Mouse (Mus musculus): Measurements from ENCODE around the gene Dnah6. TPM values are rescaled to one million over a fixed set of nuclear protein-coding genes. Genes with fewer than 3 reads are reported as not detected.

Gene Dnah6
- total and polyA plus RNA-seq, 3 experiments, result under 0.01 to 0.06 (median 0.04) TPM

DNA sequence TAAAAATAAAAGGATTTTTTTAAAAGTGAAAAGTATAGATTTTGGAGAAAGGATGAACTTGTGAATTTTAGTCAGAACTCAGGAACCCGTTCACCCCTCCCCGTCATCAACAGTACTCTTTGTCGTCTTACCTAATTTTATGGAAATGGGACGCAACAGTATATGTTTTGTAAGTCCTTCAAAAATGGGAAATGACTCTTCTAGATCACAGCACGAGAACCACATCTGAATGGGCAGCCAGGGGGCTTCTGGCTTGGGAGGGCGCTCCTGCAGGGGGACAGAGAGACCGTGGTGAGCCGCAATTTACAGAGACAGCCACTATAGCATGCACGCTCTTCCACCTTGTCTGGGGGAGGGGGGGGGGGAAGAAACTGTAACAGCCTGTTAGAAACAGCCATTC lies 167.9 kb downstream of the Dnah6 start:
- dilution Hi-C loops (cut with MboI; ENCODE audit: extremely low pct_ligation_motif_present, extremely low pct_unique_long_range_greater_than_20kb, low sequenced_read_pairs), result no loop called here
- no peak for DNase-seq (ENCODE audit: extremely low read depth)
- H3K9me3 ChIP-seq (replicated peaks; ENCODE audit: low read length), result peaks cover 14% of the 10 kb centered on the region
- no peak overlapping the region for H3K27ac ChIP-seq (ENCODE audit: insufficient read depth, low read depth)
- H3K79me2 ChIP-seq (replicated peaks; ENCODE audit: control insufficient read depth, extremely low read depth, insufficient read depth, poor library complexity, severe bottlenecking), result no peaks in the 10 kb centered on the region
- no peaks in the 10 kb centered on the region for H3K4me1 ChIP-seq (ENCODE audit: control insufficient read depth in 1 of 2, insufficient read depth in 2 of 2)
- in situ Hi-C loops (cut with MboI; ENCODE audit: low pct_ligation_motif_present, low pct_unique_long_range_greater_than_20kb, low sequenced_read_pairs), result no loop called here
- no peak overlapping the region for H3K4me3 ChIP-seq (replicated peaks in 1 of 3; ENCODE audit: low read depth in 2 of 3, low read length in 2 of 3, poor library complexity in 1 of 3)
- H3K36me3 ChIP-seq (replicated peaks in 1 of 2; ENCODE audit: control insufficient read depth in 1 of 2, insufficient read depth in 1 of 2, low read length in 1 of 2), result no peaks in the 10 kb centered on the region
- H3K4me2 ChIP-seq (ENCODE audit: insufficient read depth, low read depth, poor library complexity, severe bottlenecking), result no peak overlapping the region
- no peak overlapping the region for H3K9ac ChIP-seq (ENCODE audit: insufficient read depth, low read depth)
- TF ChIP-seq RCOR1 (conservative IDR thresholded peaks at IDR 0.05; ENCODE audit: low read depth, low read length) (no peak), ZC3H11A (IDR thresholded peaks at IDR 0.05; ENCODE audit: low read depth, low read length) (no peak), NRF1 (IDR thresholded peaks at IDR 0.05; ENCODE audit: low read depth, low read length) (no peak), MEF2A (IDR thresholded peaks at IDR 0.05; ENCODE audit: borderline replicate concordance, low read depth, low read length) (no peak), JUND (conservative IDR thresholded peaks at IDR 0.05; ENCODE audit: low read depth, low read length) (no peak), UBTF (IDR thresholded peaks at IDR 0.05; ENCODE audit: low read depth, low read length) (no peak), CTCF (conservative IDR thresholded peaks at IDR 0.05 in 1 of 2, IDR thresholded peaks at IDR 0.05 in 1 of 2; ENCODE audit: low read depth in 2 of 2, low read length in 2 of 2) (no peak), RAD21 (IDR thresholded peaks at IDR 0.05; ENCODE audit: low read depth, low read length) (no peak), CHD2 (IDR thresholded peaks at IDR 0.05; ENCODE audit: low read length) (no peak), POLR2AphosphoS2 (IDR thresholded peaks at IDR 0.05; ENCODE audit: low read depth, low read length) (no peak), GABPA (IDR thresholded peaks at IDR 0.05; ENCODE audit: insufficient replicate concordance, low read depth, low read length) (no peak), ZMIZ1 (IDR thresholded peaks at IDR 0.05; ENCODE audit: low read depth, low read length) (no peak), ETS1 (conservative IDR thresholded peaks at IDR 0.05; ENCODE audit: low read depth, low read length) (no peak), MYC (IDR thresholded peaks at IDR 0.05; ENCODE audit: low read depth, low read length) (no peak), MAFK (IDR thresholded peaks at IDR 0.05; ENCODE audit: insufficient replicate concordance, low read length) (no peak), ELF1 (IDR thresholded peaks at IDR 0.05; ENCODE audit: low read depth, low read length) (no peak), TCF12 (IDR thresholded peaks at IDR 0.05; ENCODE audit: low read depth, low read length) (no peak)
- H3K27me3 ChIP-seq (replicated peaks), result no peaks in the 10 kb centered on the region

DNA sequence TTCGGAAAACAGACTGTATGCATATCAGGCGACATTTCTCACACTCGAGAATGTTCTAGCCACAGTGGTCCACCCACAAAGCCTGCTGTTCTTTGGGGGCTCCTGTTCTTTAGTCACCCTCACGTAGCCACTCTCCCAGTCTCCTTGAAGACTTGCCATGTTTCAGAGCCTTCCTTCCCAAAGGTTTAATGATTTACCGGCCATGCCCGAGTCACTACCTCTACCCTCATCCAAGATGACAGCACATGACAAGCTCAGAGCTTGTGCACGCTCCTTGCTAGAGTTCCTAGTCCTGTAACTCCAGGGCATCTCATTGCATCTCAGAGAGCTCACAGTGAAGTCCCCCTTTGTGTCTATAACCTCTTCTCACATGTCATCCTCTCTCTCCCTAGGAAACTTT lies 174.2 kb downstream of the Dnah6 start:
- Histone ChIP-seq H3K9ac (ENCODE audit: insufficient read depth, low read depth) (no peak overlapping the region), H3K36me3 (replicated peaks in 1 of 2; ENCODE audit: control insufficient read depth in 1 of 2, insufficient read depth in 1 of 2, low read length in 1 of 2) (no peaks in the 10 kb centered on the region), H3K79me2 (replicated peaks; ENCODE audit: control insufficient read depth, extremely low read depth, insufficient read depth, poor library complexity, severe bottlenecking) (no peaks in the 10 kb centered on the region), H3K27me3 (replicated peaks) (no peaks in the 10 kb centered on the region), H3K4me3 (replicated peaks in 1 of 3; ENCODE audit: low read depth in 2 of 3, low read length in 2 of 3, poor library complexity in 1 of 3) (no peak overlapping the region), H3K27ac (ENCODE audit: insufficient read depth, low read depth) (no peak overlapping the region), H3K9me3 (replicated peaks; ENCODE audit: low read length) (no peaks in the 10 kb centered on the region), H3K4me1 (ENCODE audit: control insufficient read depth in 1 of 2, insufficient read depth in 2 of 2) (peaks cover 8 to 9% of the 10 kb centered on the region in 2 experiments; a peak in 2 of 4 replicates), H3K4me2 (ENCODE audit: insufficient read depth, low read depth, poor library complexity, severe bottlenecking) (no peak overlapping the region)
- dilution Hi-C loops (cut with MboI; ENCODE audit: extremely low pct_ligation_motif_present, extremely low pct_unique_long_range_greater_than_20kb, low sequenced_read_pairs), result no loop called here
- in situ Hi-C loops (cut with MboI; ENCODE audit: low pct_ligation_motif_present, low pct_unique_long_range_greater_than_20kb, low sequenced_read_pairs), result no loop called here
- TF ChIP-seq ZC3H11A (IDR thresholded peaks at IDR 0.05; ENCODE audit: low read depth, low read length), result no peak
- TF ChIP-seq NELFE (IDR thresholded peaks at IDR 0.05; ENCODE audit: low read depth, low read length), result no peak
- no peak for TF ChIP-seq MXI1 (IDR thresholded peaks at IDR 0.05; ENCODE audit: low read depth, low read length)
- no peak for TF ChIP-seq HCFC1 (IDR thresholded peaks at IDR 0.05; ENCODE audit: low read depth, low read length)
- TF ChIP-seq TCF12 (IDR thresholded peaks at IDR 0.05; ENCODE audit: low read depth, low read length), result no peak
- no peak for TF ChIP-seq USF1 (IDR thresholded peaks at IDR 0.05; ENCODE audit: low read depth, low read length)
- TF ChIP-seq KAT2A (IDR thresholded peaks at IDR 0.05; ENCODE audit: insufficient replicate concordance, low read length), result no peak
- TF ChIP-seq NRF1 (IDR thresholded peaks at IDR 0.05; ENCODE audit: low read depth, low read length), result no peak
- no peak for TF ChIP-seq ELF1 (IDR thresholded peaks at IDR 0.05; ENCODE audit: low read depth, low read length)
- TF ChIP-seq CTCF (conservative IDR thresholded peaks at IDR 0.05 in 1 of 2, IDR thresholded peaks at IDR 0.05 in 1 of 2; ENCODE audit: low read depth in 2 of 2, low read length in 2 of 2), result no peak
- TF ChIP-seq MAFK (IDR thresholded peaks at IDR 0.05; ENCODE audit: insufficient replicate concordance, low read length), result no peak
- TF ChIP-seq JUND (conservative IDR thresholded peaks at IDR 0.05; ENCODE audit: low read depth, low read length), result no peak
- no peak for TF ChIP-seq USF2 (conservative IDR thresholded peaks at IDR 0.05; ENCODE audit: low read depth, low read length)
- TF ChIP-seq EP300 (IDR thresholded peaks at IDR 0.05; ENCODE audit: low read length), result no peak
- TF ChIP-seq ZKSCAN1 (IDR thresholded peaks at IDR 0.05; ENCODE audit: borderline replicate concordance, low read depth, low read length), result no peak
- no peak for DNase-seq (ENCODE audit: extremely low read depth)
